Mouse (Mus musculus): ENCODE results near the gene Bri3. TPM values are rescaled to one million over a fixed set of nuclear protein-coding genes. Genes with fewer than 3 reads are reported as not detected.

The Bri3 gene
- total and polyA plus RNA-seq, 2 experiments from 2014 or later, result 19.4 to 124 TPM

DNA sequence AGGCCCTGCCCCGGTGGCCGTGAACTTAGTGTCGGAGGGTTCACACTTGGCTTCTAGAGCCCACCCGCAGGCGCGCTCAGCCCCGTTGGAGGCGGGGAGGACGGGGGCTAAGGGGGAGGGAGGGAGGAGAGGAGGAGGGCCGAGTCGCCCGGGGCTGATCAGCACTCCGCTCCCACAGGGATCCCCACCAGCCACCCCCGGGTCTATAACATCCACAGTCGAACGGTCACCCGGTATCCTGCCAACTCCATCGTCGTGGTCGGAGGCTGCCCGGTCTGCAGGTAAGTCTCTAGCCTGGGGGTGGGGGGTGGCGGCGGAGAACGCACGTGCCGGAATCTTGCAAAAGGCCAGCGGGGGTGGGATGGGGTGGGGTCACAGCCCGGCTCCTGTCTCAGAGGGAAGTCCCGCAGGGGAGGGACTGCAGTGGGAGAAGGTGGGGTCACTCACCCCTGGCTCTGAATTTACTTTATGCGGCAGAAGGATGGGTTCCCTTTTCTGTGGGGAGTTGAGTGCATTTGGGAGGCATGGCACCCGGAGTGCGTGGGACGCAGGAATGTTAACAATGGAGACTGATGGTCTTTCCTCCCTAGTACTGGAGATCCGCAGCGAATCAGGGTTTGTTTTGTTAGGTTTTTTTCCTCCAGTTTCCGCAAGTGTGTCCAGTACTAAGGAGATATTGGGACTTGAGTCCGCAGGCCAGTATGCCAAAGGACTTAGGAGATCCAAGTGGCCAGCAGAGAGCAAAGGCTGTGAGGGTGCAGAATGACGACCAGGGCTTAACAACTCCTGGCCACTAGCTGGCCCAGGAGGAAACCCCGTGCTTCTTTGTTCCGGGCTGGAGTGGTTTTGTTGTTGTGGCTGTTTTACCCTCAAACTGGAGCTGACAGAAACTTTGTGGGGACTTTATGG is 11.6 kb downstream of the Bri3 start:
- no peaks in the 10 kb centered on the region for H3K27me3 ChIP-seq (ENCODE audit: insufficient read depth, low read length)
- H3K9ac ChIP-seq (replicated peaks; ENCODE audit: low read length, poor library complexity, severe bottlenecking), result peak overlapping the region; percentile 91
- no peak for TF ChIP-seq CTCF (IDR thresholded peaks at IDR 0.05)
- peak; percentile 56 for ATAC-seq (ENCODE audit: low FRiP score)
- no peaks in the 10 kb centered on the region for H3K9me3 ChIP-seq (ENCODE audit: low read length)
- under 1% methylated on average over 34 of the region's 40 CpGs for WGBS
- H3K4me1 ChIP-seq (ENCODE audit: insufficient read depth, low read length), result peaks cover 27% of the 10 kb centered on the region; the same call in 1 of the 2 replicates
- peak overlapping the region; percentile 85 for H3K27ac ChIP-seq (ENCODE audit: low read depth, low read length)
- peak overlapping the region; percentile 97 for H3K4me3 ChIP-seq (ENCODE audit: low read depth, low read length)
- no peaks in the 10 kb centered on the region for H3K36me3 ChIP-seq (ENCODE audit: insufficient read depth, low read length)
- H3K4me2 ChIP-seq (ENCODE audit: low read depth, low read length, poor library complexity, severe bottlenecking), result peak overlapping the region; percentile 77
- DNase-seq (ENCODE audit: low spot score), result peak; percentile 62

DNA sequence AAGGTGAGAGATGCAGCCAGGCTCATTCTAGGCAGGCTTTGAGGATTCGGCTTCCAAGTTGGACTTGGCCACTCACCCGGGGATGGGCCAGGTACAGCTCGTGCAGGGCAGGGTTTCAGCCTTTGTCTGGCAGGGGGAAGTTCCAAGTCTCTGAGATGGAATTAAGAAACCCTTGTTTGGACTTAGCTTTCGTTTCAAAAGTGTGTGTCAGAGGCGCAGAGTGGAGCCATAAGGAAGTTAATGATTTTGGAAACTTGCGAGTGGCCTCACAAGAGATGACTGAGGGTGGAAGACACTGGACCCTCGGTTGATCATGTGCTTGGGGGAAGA is 12.3 kb downstream of the Bri3 start:
- 12% methylated on average over 7 of the region's 7 CpGs for WGBS
- H3K9me3 ChIP-seq (ENCODE audit: low read length), result no peaks in the 10 kb centered on the region
- no peak for TF ChIP-seq CTCF (IDR thresholded peaks at IDR 0.05)
- H3K4me3 ChIP-seq (ENCODE audit: low read depth, low read length), result peak overlapping the region; percentile 97
- no peaks in the 10 kb centered on the region for H3K27me3 ChIP-seq (ENCODE audit: insufficient read depth, low read length)
- no peak for ATAC-seq (ENCODE audit: low FRiP score)
- no peaks in the 10 kb centered on the region for H3K36me3 ChIP-seq (ENCODE audit: insufficient read depth, low read length)
- peak overlapping the region; percentile 85 for H3K27ac ChIP-seq (ENCODE audit: low read depth, low read length)
- H3K4me2 ChIP-seq (ENCODE audit: low read depth, low read length, poor library complexity, severe bottlenecking), result peak overlapping the region; percentile 77
- peak overlapping the region; percentile 91; the same call in 1 of the 2 replicates for H3K9ac ChIP-seq (replicated peaks; ENCODE audit: low read length, poor library complexity, severe bottlenecking)
- H3K4me1 ChIP-seq (ENCODE audit: insufficient read depth, low read length), result peaks cover 27% of the 10 kb centered on the region; the same call in 1 of the 2 replicates
- no peak for DNase-seq (ENCODE audit: low spot score)

DNA sequence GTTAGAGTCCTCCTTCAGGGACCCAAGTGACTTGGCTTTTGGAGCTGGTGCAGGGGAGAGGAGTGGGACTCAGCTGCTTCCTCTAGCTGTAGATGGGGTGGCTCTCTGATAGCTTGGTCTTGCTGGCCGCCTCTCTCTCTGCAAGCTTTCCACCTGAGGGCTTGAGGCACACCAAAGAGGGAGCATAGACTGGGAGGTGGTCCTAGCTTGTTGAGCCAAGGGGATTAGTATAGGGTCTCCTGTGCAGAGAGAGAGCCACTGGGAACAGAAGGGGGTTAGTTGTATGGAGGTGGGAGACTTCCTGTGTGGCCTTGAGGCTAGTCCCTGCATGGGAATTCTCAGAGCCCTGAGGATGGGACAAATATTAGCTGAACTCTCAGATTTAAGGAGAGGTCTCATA is 12.7 kb downstream of the Bri3 start:
- H3K27me3 ChIP-seq (ENCODE audit: insufficient read depth, low read length), result no peaks in the 10 kb centered on the region
- 22% methylated on average over 1 of the region's 1 CpGs for WGBS
- DNase-seq (ENCODE audit: low spot score) (no peak), ATAC-seq (ENCODE audit: low FRiP score) (no peak)
- peak overlapping the region; percentile 77 for H3K4me2 ChIP-seq (ENCODE audit: low read depth, low read length, poor library complexity, severe bottlenecking)
- peak overlapping the region; percentile 91; the same call in 1 of the 2 replicates for H3K9ac ChIP-seq (replicated peaks; ENCODE audit: low read length, poor library complexity, severe bottlenecking)
- H3K4me3 ChIP-seq (ENCODE audit: low read depth, low read length), result peak overlapping the region; percentile 97
- no peak for TF ChIP-seq CTCF (IDR thresholded peaks at IDR 0.05)
- no peak overlapping the region for H3K27ac ChIP-seq (ENCODE audit: low read depth, low read length)
- no peaks in the 10 kb centered on the region for H3K36me3 ChIP-seq (ENCODE audit: insufficient read depth, low read length)
- peaks cover 27% of the 10 kb centered on the region; the same call in 1 of the 2 replicates for H3K4me1 ChIP-seq (ENCODE audit: insufficient read depth, low read length)
- H3K9me3 ChIP-seq (ENCODE audit: low read length), result no peaks in the 10 kb centered on the region

DNA sequence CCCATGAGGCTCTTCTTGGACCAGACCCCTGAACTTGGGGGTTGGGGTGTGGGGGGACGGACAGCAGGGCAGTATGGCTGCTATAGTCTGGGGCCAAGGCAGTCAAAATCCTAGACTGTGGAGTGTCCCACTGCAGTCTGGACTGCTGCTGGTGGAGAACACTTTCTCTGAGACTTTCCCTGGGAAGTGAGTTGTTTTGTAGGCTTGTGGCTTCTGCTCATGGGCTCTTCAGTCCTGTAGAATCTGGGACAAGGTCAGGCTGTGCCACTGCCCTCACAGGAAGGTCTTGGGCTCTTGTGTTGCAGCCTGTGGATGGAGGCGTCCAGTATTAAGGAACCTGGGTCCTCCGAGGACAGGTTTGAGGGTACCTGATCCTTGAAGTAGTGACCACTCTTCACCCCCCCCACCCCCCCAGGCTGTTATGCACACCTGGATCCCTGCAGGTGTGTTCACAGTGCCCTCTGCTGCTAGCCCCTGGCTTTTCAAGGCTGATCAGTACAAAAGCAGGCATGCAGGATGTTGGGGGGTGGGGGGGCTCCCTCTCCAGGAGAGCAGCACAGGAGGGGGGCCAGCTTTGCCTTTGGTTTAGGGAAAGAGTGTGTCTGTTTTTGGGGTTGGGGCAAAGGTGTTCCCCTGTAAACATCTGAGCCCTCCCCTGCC is 13.3 kb downstream of the Bri3 start:
- peak overlapping the region; percentile 91; the same call in 1 of the 2 replicates for H3K9ac ChIP-seq (replicated peaks; ENCODE audit: low read length, poor library complexity, severe bottlenecking)
- no peak for DNase-seq (ENCODE audit: low spot score)
- no peak overlapping the region for H3K27ac ChIP-seq (ENCODE audit: low read depth, low read length)
- peak overlapping the region; percentile 97; the same call in 1 of the 2 replicates for H3K4me3 ChIP-seq (ENCODE audit: low read depth, low read length)
- ATAC-seq (ENCODE audit: low FRiP score), result no peak
- H3K27me3 ChIP-seq (ENCODE audit: insufficient read depth, low read length), result no peaks in the 10 kb centered on the region
- H3K4me1 ChIP-seq (ENCODE audit: insufficient read depth, low read length), result peaks cover 27% of the 10 kb centered on the region; the same call in 1 of the 2 replicates
- TF ChIP-seq CTCF (IDR thresholded peaks at IDR 0.05), result peak; percentile 41
- peak overlapping the region; percentile 77 for H3K4me2 ChIP-seq (ENCODE audit: low read depth, low read length, poor library complexity, severe bottlenecking)
- 75% methylated on average over 3 of the region's 3 CpGs for WGBS
- no peaks in the 10 kb centered on the region for H3K36me3 ChIP-seq (ENCODE audit: insufficient read depth, low read length)
- no peaks in the 10 kb centered on the region for H3K9me3 ChIP-seq (ENCODE audit: low read length)

DNA sequence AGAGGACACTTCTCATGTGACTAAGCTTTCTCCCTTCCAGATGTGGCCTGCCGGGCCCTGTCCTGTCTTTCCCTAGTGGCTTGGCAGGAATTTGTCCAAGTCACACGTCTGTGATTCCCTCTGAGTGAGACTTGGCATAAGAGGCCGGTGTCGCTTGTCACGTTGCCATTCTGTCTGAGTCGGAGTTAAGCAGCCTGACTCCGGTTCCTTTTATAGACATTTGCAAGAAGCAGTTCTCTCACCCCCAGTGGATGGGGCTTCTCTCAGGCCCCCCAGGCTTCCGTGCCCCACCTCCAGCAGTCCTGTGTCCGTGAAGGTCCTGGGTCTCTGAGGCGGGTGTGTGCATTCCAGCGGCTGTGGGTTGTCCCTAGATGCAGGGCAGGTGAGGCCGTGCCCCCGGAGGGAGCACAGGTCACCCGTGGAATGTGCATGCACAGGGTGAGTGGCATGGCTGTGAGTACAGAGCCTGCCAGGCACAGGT is 13.9 kb downstream of the Bri3 start:
- H3K4me2 ChIP-seq (ENCODE audit: low read depth, low read length, poor library complexity, severe bottlenecking), result peak overlapping the region; percentile 77
- 35% methylated on average over 14 of the region's 14 CpGs for WGBS
- peaks cover 27% of the 10 kb centered on the region; the same call in 1 of the 2 replicates for H3K4me1 ChIP-seq (ENCODE audit: insufficient read depth, low read length)
- peak overlapping the region; percentile 91; the same call in 1 of the 2 replicates for H3K9ac ChIP-seq (replicated peaks; ENCODE audit: low read length, poor library complexity, severe bottlenecking)
- no peaks in the 10 kb centered on the region for H3K9me3 ChIP-seq (ENCODE audit: low read length)
- H3K4me3 ChIP-seq (ENCODE audit: low read depth, low read length), result peak overlapping the region; percentile 9; the same call in 1 of the 2 replicates
- H3K36me3 ChIP-seq (ENCODE audit: insufficient read depth, low read length), result no peaks in the 10 kb centered on the region
- ATAC-seq (ENCODE audit: low FRiP score) (no peak), DNase-seq (ENCODE audit: low spot score) (no peak)
- no peak overlapping the region for H3K27ac ChIP-seq (ENCODE audit: low read depth, low read length)
- TF ChIP-seq CTCF (IDR thresholded peaks at IDR 0.05), result no peak
- no peaks in the 10 kb centered on the region for H3K27me3 ChIP-seq (ENCODE audit: insufficient read depth, low read length)

Data from midbrain, postnatal 0 days (tissue).